Mouse (Mus musculus) brain, adult 10 weeks (tissue): ENCODE measurements around the gene Selenbp2. TPM values are rescaled to one million over a fixed set of nuclear protein-coding genes. Genes with fewer than 3 reads are reported as not detected.

Experiments
- polyA plus RNA-seq: library from polyadenylated mRNA; stranded (reverse); fragments of 350-450 nt; fragmentation: Illumina TruSeq; extraction: RNeasy Lipid Tissue Mini Kit (QIAGEN cat#74804); gene quantifications from one replicate; pipeline ENCODE4 v1.2.3, GENCODE M21; 2015; ENCODE audit warnings: low read depth, low replicate concordance

The Selenbp2 gene
- not detected for polyA plus RNA-seq

GRCm38 (mm10) chr3:94693329-94693825 lies at the start of gene Selenbp2:
Selenbp2 (plus strand) TSS chr3:94693556.

GRCm38 (mm10) chr3:94658740-94659095 lies 34.6 kb upstream of the Selenbp2 start, which contains the start of gene Tuft1:
Tuft1 (minus strand) TSS chr3:94658872.

Other genes starting within 250 kb of the Selenbp2 start
- gene Oaz3, start 249.6 kb upstream of the Selenbp2 start, polyA plus RNA-seq: not detected
- 140 TPM for gene Celf3, start 215.3 kb upstream of the Selenbp2 start, polyA plus RNA-seq
- gene Riiad1, start 213.2 kb upstream of the Selenbp2 start, polyA plus RNA-seq: 7.8 TPM
- 65.7 TPM for gene Snx27, start 110.8 kb upstream of the Selenbp2 start, polyA plus RNA-seq
- gene Gm10972, start 50.4 kb upstream of the Selenbp2 start, polyA plus RNA-seq: not detected
- 4.1 TPM for gene Tuft1, start 34.7 kb upstream of the Selenbp2 start, polyA plus RNA-seq
- gene Cgn, start 92.9 kb downstream of the Selenbp2 start, polyA plus RNA-seq: 3.5 TPM
- gene Pogz, start 144.0 kb downstream of the Selenbp2 start, polyA plus RNA-seq: 26.1 TPM
- 315 TPM for gene Psmb4, start 193.4 kb downstream of the Selenbp2 start, polyA plus RNA-seq
- 17.2 TPM for gene Selenbp1, start 239.5 kb downstream of the Selenbp2 start, polyA plus RNA-seq